Mouse (Mus musculus) hindbrain, embryonic 11.5 days (tissue): ENCODE data around the gene Grb2. TPM values are rescaled to one million over a fixed set of nuclear protein-coding genes. Genes with fewer than 3 reads are reported as not detected.

Experiments used
- ATAC-seq: fragments of 200-750 bp; cut with Nextera tagmentation; 2 replicates; pipeline ENCODE4 v1.8.0; 2017; ENCODE audit warnings: mild to moderate bottlenecking, moderate TSS enrichment, moderate library complexity; ENCODE audit not compliant: low FRiP score
- DNase-seq: peaks from one replicate; pipeline ENCODE4 v3.0.0-alpha.2; 2015; ENCODE audit warnings: low spot score
- H3K27ac ChIP-seq: fragments of 300-500 bp; sonication (generic); 2 replicates; pipeline ENCODE4 v1.5.1; 2014; ENCODE audit warnings: mild to moderate bottlenecking, low read depth, low read length
- H3K27me3 ChIP-seq: fragments of 300-500 bp; sonication (generic); 2 replicates; pipeline ENCODE4 v1.6.1; 2014; ENCODE audit warnings: mild to moderate bottlenecking, low read length, moderate library complexity, mixed read lengths; ENCODE audit not compliant: control insufficient read depth, insufficient read depth
- H3K36me3 ChIP-seq: fragments of 300-500 bp; sonication (generic); 2 replicates; pipeline ENCODE4 v1.6.1; 2014; ENCODE audit warnings: mild to moderate bottlenecking, low read length, moderate library complexity, mixed read lengths; ENCODE audit not compliant: control insufficient read depth, insufficient read depth
- H3K4me1 ChIP-seq: fragments of 300-500 bp; sonication (generic); replicated peaks from 2 replicates; pipeline ENCODE4 v1.6.1; 2014; ENCODE audit warnings: low read length, mixed read lengths; ENCODE audit not compliant: control insufficient read depth, insufficient read depth
- H3K4me2 ChIP-seq: fragments of 300-500 bp; sonication (generic); replicated peaks from 2 replicates; pipeline ENCODE4 v1.6.1; 2014; ENCODE audit warnings: mild to moderate bottlenecking, low read depth, low read length
- H3K4me3 ChIP-seq: fragments of 300-500 bp; sonication (generic); 2 replicates; pipeline ENCODE4 v1.5.1; 2014; ENCODE audit warnings: low read depth, low read length
- H3K9ac ChIP-seq: fragments of 300-500 bp; sonication (generic); 2 replicates; pipeline ENCODE4 v1.6.1; 2014; ENCODE audit warnings: low read depth, low read length
- H3K9me3 ChIP-seq: fragments of 300-500 bp; sonication (generic); 2 replicates; pipeline ENCODE4 v1.6.1; 2016; ENCODE audit warnings: low read length; ENCODE audit not compliant: control insufficient read depth
- WGBS: fragments of 180-500 bp; shearing (Covaris S2); extraction: QIAGEN DNeasy Blood & Tissue Kit; methylation state at CpG from one replicate; pipeline ENCODE4 v1.1.7; 2014; 5-methylcytosine and 5-hydroxymethylcytosine counted together
- polyA plus RNA-seq: library from polyadenylated mRNA; unstranded; fragments of >200 nt; fragmentation: Nextera tagmentation; extraction: Ambion mirVana; gene quantifications from 2 replicates; pipeline ENCODE4 v1.2.1, GENCODE M21; 2014

Gene Grb2
- polyA plus RNA-seq, 1 experiment from 2014 or later: 79.2 TPM

DNA sequence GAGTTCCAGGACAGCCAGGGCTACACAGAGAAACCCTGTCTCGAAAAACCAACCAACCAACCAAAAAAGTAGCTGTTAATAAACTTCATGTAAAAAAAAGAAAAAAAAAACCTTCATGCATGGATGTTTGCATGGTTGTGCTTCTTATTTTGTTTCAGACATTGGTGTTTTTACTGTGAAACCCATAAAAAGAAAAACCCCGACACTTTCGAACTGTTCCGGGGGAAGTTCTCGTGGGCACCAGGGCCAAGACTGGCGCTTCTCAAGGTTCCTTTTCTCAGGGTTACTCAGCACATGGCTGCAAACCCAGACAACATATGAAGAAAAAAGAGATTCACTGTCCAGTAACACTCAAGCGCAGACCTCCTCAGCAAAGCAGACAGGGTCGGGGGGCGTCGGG is 75.5 kb downstream of the Grb2 start:
- H3K4me3 ChIP-seq: no peak overlapping the region
- DNase-seq (no peak), ATAC-seq (no peak)
- no peak overlapping the region for H3K27ac ChIP-seq
- no peak overlapping the region for H3K9ac ChIP-seq
- WGBS: 90% methylated on average over 10 of the region's 10 CpGs
- no peaks in the 10 kb centered on the region for H3K27me3 ChIP-seq
- H3K9me3 ChIP-seq: no peaks in the 10 kb centered on the region
- H3K4me1 ChIP-seq: no peaks in the 10 kb centered on the region
- H3K36me3 ChIP-seq: no peaks in the 10 kb centered on the region
- H3K4me2 ChIP-seq: no peak overlapping the region

DNA sequence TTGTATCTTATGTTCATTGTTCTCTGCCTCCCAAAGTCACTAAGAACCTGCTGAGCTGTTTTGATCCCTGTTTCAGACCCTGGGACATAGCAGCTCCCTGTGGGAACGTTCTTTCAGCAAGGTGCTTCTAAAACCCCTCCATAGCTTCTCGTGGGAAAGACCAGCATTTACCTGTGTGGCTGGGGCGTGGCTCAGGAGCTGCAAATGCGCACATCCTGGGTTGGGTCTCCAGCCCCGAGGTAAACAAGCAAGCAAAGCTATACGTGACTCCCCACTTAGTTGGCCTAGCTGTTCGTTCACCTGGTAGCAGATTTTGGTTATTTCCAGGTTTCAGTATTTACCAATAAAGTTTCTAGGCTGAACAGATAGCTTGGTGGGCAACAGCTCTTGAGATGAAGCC is 76.2 kb downstream of the Grb2 start:
- no peaks in the 10 kb centered on the region for H3K36me3 ChIP-seq

DNA sequence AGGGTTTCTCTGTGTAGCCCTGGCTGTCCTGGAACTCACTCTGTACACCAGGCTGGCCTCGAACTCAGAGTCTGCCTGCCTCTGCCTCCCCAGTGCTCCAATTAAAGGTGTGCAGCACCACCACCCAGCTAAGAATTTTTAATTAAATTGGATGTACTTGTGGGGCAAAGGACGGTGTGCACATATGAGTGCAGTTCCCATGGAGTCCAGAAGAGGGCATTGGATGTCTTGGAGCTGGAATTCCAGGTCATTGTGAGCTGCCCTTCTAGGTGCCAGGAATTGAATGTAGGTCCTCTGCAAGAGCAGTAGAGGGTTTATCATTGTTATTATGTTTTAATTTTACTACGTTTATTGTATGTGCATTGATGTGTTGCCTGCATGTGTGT is 76.9 kb downstream of the Grb2 start:
- Histone ChIP-seq H3K27me3 (no peaks in the 10 kb centered on the region), H3K36me3 (no peaks in the 10 kb centered on the region), H3K4me1 (no peaks in the 10 kb centered on the region), H3K9ac (no peak overlapping the region), H3K9me3 (no peaks in the 10 kb centered on the region), H3K4me3 (no peak overlapping the region), H3K27ac (no peak overlapping the region), H3K4me2 (no peak overlapping the region)
- DNase-seq (peak; percentile 56), ATAC-seq (no peak)
- WGBS: 16% methylated on average over 3 of the region's 3 CpGs

More for the DNA sequence above, 76.2 kb downstream of the Grb2 start:
- WGBS: 81% methylated on average over 7 of the region's 7 CpGs
- no peak overlapping the region for H3K27ac ChIP-seq
- no peaks in the 10 kb centered on the region for H3K27me3 ChIP-seq
- H3K4me1 ChIP-seq: no peaks in the 10 kb centered on the region
- no peak overlapping the region for H3K4me2 ChIP-seq
- H3K9me3 ChIP-seq: no peaks in the 10 kb centered on the region
- no peak overlapping the region for H3K9ac ChIP-seq
- ATAC-seq (no peak), DNase-seq (no peak)
- H3K4me3 ChIP-seq: no peak overlapping the region

DNA sequence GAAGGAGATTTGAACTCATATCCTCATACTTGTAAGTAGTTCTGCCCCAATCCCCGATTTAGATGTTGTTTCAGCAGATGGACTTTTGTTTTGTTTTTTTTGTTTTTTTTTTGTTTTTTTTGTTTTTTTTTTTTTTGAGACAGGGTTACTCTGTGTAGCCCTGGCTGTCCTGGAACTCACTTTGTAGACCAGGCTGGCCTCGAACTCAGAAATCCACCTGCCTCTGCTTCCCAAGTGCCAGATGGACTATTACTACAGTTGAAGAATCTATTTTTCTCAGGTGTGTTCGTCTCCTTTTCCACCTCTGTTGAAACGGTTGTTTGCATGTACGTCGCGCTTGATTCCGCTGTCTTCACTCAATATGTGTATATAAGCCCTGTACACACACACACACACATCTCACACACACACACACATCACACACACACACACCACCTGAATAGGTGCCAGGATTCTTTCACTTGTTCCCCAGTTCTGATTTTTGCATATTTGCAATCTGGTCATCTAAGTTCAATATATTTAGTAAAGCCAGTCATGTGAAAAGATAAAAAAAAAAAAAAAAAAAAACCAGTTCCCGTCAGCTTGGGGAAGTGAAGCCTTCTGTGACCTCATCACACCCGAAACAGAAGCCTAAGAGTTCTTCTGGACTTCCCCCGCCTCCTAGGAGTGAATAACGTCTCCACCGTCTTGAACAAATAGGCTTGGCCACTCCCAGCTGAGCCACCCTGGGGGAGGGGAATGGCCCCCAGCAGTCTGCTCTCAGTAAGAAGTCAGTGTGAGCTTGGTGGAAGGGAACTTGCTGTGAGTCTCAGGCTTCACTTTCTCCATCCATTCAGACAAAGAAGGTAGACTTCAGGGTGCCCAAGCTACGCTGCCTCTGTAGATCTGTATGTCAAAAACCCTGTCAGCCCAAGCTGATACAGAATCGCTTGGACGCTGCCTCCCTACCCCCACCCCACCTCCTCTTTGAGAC is 77.6 kb downstream of the Grb2 start:
- H3K4me3 ChIP-seq: no peak overlapping the region
- 52% methylated on average over 16 of the region's 16 CpGs for WGBS

DNA sequence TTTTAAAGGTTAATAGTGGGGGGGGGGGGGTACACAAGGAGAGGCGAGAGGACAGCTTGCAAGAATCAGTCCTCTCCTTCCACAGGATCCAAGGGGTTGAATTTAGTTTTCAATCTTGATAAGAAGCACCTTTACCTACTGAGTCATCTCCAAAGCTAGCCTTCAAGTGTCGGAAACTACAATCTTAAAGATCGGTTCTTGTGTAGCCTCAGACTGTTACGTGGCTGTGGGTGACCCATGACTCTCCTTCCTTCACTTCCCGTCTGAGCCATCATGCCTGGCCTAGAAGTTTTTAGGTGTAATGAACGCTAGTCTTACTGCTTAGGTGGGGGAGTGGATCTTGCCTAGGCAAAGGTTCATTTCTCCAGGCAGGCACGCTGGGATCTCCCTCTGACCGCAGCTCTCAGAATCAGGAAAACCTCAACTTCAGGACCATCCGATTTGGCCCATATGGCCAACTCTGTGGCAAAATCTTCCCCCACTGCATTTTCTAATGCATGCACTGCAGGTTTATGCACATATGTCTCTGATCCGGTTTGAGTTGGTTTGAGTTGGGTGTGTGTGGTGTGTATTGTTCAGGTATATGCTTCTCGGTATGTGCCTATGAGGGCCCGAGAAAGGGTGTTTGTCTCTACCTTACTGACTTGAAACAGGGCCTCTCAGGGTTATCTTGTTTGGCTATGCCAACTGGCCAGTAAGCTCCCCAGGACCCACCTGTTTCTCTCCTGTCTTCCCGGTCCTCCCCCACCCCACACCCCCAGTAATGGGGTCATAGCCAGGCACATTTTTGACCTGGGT is 78.5 kb downstream of the Grb2 start:
- Histone ChIP-seq H3K9ac (no peak overlapping the region), H3K4me3 (no peak overlapping the region)
- DNase-seq: no peak

More for the DNA sequence above, 77.6 kb downstream of the Grb2 start:
- Histone ChIP-seq H3K9me3 (no peaks in the 10 kb centered on the region), H3K27me3 (no peaks in the 10 kb centered on the region), H3K36me3 (no peaks in the 10 kb centered on the region), H3K4me2 (no peak overlapping the region), H3K9ac (no peak overlapping the region), H3K4me1 (no peaks in the 10 kb centered on the region), H3K27ac (no peak overlapping the region)
- no peak for DNase-seq
- no peak for ATAC-seq

DNA sequence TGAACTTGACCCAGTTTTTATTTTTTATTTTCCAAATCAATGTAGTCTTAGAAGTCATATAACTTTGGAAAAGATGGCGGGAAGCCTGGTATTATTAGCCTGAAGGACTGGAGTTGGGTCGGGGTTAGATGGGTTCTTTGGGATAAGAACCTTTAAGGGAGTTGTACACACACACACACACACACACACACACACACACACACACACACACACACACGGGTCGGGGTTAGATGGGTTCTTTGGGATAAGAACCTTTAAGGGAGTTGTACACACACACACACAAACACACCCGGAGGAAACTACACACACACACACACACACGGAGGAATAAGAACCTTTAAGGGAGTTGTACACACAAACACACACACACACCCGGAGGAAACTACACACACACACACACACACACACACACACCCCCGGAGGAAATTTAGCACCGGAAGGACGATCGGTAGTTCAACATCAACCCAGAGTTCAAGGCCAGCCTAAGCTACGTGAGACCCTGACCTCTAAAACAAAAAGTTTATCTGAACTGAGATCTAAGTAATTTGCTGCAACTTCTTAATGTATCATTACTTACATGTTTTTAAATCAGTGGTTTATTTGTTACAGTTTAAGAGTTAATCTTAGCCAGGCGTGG is 79.8 kb downstream of the Grb2 start:
- Histone ChIP-seq H3K27me3 (no peaks in the 10 kb centered on the region), H3K36me3 (no peaks in the 10 kb centered on the region), H3K27ac (no peak overlapping the region), H3K4me1 (no peaks in the 10 kb centered on the region), H3K9me3 (no peaks in the 10 kb centered on the region), H3K4me3 (peak overlapping the region; percentile 60), H3K4me2 (peak overlapping the region; percentile 74), H3K9ac (0 out of 2 replicates have a peak overlapping the region, but pooled peaks have one; percentile 29)
- ATAC-seq (peak; percentile 55; the same call in 1 of the 2 replicates), DNase-seq (no peak)
- 54% methylated on average over 13 of the region's 13 CpGs for WGBS

More for the DNA sequence above, 78.5 kb downstream of the Grb2 start:
- no peak for ATAC-seq
- no peaks in the 10 kb centered on the region for H3K36me3 ChIP-seq
- WGBS: 89% methylated on average over 13 of the region's 13 CpGs
- no peaks in the 10 kb centered on the region for H3K4me1 ChIP-seq
- no peak overlapping the region for H3K4me2 ChIP-seq
- no peak overlapping the region for H3K27ac ChIP-seq
- no peaks in the 10 kb centered on the region for H3K27me3 ChIP-seq
- no peaks in the 10 kb centered on the region for H3K9me3 ChIP-seq

DNA sequence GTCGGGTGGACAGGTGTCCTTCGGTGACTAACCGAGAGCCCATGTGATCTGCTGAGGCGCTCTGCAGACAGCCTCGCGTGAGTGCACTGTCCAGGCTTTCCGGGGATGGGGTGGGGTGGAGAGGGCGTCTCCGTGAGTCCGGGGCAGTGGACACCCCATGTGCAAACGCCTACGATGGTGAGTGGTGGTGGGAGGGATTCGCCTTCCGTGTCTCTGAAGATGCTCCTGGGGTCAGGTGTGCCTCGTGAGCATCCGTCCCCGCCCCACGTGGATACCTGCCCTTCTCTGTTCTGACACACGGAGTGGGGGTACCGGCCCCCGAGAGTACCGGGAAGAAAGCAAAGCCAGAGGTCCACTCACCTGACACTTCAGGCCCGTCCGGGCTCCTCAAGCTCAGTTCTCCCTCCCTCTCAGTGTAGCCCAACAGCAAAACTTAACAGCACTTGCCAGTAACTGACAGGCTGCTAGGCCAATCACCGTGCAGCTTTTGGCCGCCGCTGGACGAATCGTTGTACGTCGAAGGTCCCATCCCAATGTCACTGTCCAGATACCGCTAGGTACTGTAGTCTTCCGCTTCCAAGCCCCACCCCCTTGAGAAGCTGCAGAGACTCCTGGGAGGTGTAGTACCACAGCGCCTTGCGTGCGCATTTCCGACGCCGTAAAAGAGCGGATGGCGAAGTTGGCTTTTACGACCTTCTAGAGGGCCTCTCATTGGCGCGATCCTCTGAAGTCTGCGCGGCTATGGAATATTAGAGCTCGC is 80.5 kb downstream of the Grb2 start, which contains the start of gene Slc25a19:
Gene Slc25a19 (minus strand): TSS at position 591 of the 760 bp plus-strand sequence.
- ATAC-seq: peak; percentile 99
- H3K9me3 ChIP-seq: no peaks in the 10 kb centered on the region
- no peaks in the 10 kb centered on the region for H3K4me1 ChIP-seq
- 0 out of 2 replicates have a peak, but pooled peaks cover under 1% of the 10 kb centered on the region for H3K36me3 ChIP-seq
- peak within 1 kb of the TSS; percentile 60 for H3K4me3 ChIP-seq
- DNase-seq: peak; percentile 98
- peak within 1 kb of the TSS; percentile 74 for H3K4me2 ChIP-seq
- peak within 1 kb of the TSS; percentile 60 for H3K9ac ChIP-seq
- H3K27ac ChIP-seq: no peak within 1 kb of the TSS
- under 1% methylated on average over 47 of the region's 47 CpGs for WGBS
- H3K27me3 ChIP-seq: no peaks in the 10 kb centered on the region
